Mouse (Mus musculus): ENCODE results near the gene Scamp2. TPM values are rescaled to one million over a fixed set of nuclear protein-coding genes. Genes with fewer than 3 reads are reported as not detected.

The Scamp2 gene
- polyA plus RNA-seq, 1 experiment, result not detected

GRCm38 (mm10) chr9:57627191-57627590, 66.4 kb downstream of the Scamp2 start:
- WGBS, result 90% methylated on average over 17 of the region's 17 CpGs
- Histone ChIP-seq H3K27ac (ENCODE audit: insufficient read depth, low read depth, low read length) (no peak overlapping the region), H3K4me1 (ENCODE audit: control insufficient read depth, insufficient read depth, low read length) (peaks cover 30% of the 10 kb centered on the region), H3K4me3 (ENCODE audit: insufficient read depth, low read depth, low read length) (no peak overlapping the region)
- TF ChIP-seq CTCF (IDR thresholded peaks at IDR 0.05; ENCODE audit: insufficient read depth, low read depth, low read length), result no peak
- no peak for TF ChIP-seq POLR2A (IDR thresholded peaks at IDR 0.05; ENCODE audit: insufficient read depth, low read depth, low read length)

- TF ChIP-seq POLR2A (IDR thresholded peaks at IDR 0.05; ENCODE audit: insufficient read depth, low read depth, low read length) (no peak), CTCF (IDR thresholded peaks at IDR 0.05; ENCODE audit: insufficient read depth, low read depth, low read length) (no peak)
- no peak overlapping the region for H3K4me3 ChIP-seq (ENCODE audit: insufficient read depth, low read depth, low read length)
- no peak overlapping the region for H3K27ac ChIP-seq (ENCODE audit: insufficient read depth, low read depth, low read length)
- H3K4me1 ChIP-seq (ENCODE audit: control insufficient read depth, insufficient read depth, low read length), result peaks cover 32% of the 10 kb centered on the region
- 91% methylated on average over 11 of the region's 11 CpGs for WGBS
Observed at GRCm38 (mm10) chr9:57627892-57628291, 67.1 kb downstream of the Scamp2 start.

GRCm38 (mm10) chr9:57628717-57629116, 68.0 kb downstream of the Scamp2 start:
- no peak overlapping the region for H3K27ac ChIP-seq (ENCODE audit: insufficient read depth, low read depth, low read length)
- no peak overlapping the region for H3K4me3 ChIP-seq (ENCODE audit: insufficient read depth, low read depth, low read length)
- peaks cover 40% of the 10 kb centered on the region for H3K4me1 ChIP-seq (ENCODE audit: control insufficient read depth, insufficient read depth, low read length)
- TF ChIP-seq CTCF (IDR thresholded peaks at IDR 0.05; ENCODE audit: insufficient read depth, low read depth, low read length) (no peak), POLR2A (IDR thresholded peaks at IDR 0.05; ENCODE audit: insufficient read depth, low read depth, low read length) (no peak)
- WGBS, result 92% methylated on average over 12 of the region's 12 CpGs

- no peak overlapping the region for H3K4me3 ChIP-seq (ENCODE audit: insufficient read depth, low read depth, low read length)
- 61% methylated on average over 14 of the region's 14 CpGs for WGBS
- peaks cover 45% of the 10 kb centered on the region for H3K4me1 ChIP-seq (ENCODE audit: control insufficient read depth, insufficient read depth, low read length)
- TF ChIP-seq POLR2A (IDR thresholded peaks at IDR 0.05; ENCODE audit: insufficient read depth, low read depth, low read length) (no peak), CTCF (IDR thresholded peaks at IDR 0.05; ENCODE audit: insufficient read depth, low read depth, low read length) (peak; percentile 86)
- H3K27ac ChIP-seq (ENCODE audit: insufficient read depth, low read depth, low read length), result no peak overlapping the region
Observed at GRCm38 (mm10) chr9:57629118-57629874, 68.6 kb downstream of the Scamp2 start.

GRCm38 (mm10) chr9:57633481-57634024, 72.8 kb downstream of the Scamp2 start:
- Histone ChIP-seq H3K4me3 (ENCODE audit: insufficient read depth, low read depth, low read length) (no peak overlapping the region), H3K27ac (ENCODE audit: insufficient read depth, low read depth, low read length) (peak overlapping the region; percentile 88), H3K4me1 (ENCODE audit: control insufficient read depth, insufficient read depth, low read length) (peaks cover 70% of the 10 kb centered on the region)
- 12% methylated on average over 4 of the region's 4 CpGs for WGBS
- no peak for TF ChIP-seq POLR2A (IDR thresholded peaks at IDR 0.05; ENCODE audit: insufficient read depth, low read depth, low read length)
- TF ChIP-seq CTCF (IDR thresholded peaks at IDR 0.05; ENCODE audit: insufficient read depth, low read depth, low read length), result no peak

- 14% methylated on average over 3 of the region's 3 CpGs for WGBS
- peaks cover 69% of the 10 kb centered on the region for H3K4me1 ChIP-seq (ENCODE audit: control insufficient read depth, insufficient read depth, low read length)
- no peak overlapping the region for H3K4me3 ChIP-seq (ENCODE audit: insufficient read depth, low read depth, low read length)
- TF ChIP-seq POLR2A (IDR thresholded peaks at IDR 0.05; ENCODE audit: insufficient read depth, low read depth, low read length), result no peak
- TF ChIP-seq CTCF (IDR thresholded peaks at IDR 0.05; ENCODE audit: insufficient read depth, low read depth, low read length), result no peak
- peak overlapping the region; percentile 90 for H3K27ac ChIP-seq (ENCODE audit: insufficient read depth, low read depth, low read length)
Observed at GRCm38 (mm10) chr9:57637272-57637671, 76.5 kb downstream of the Scamp2 start.

- Histone ChIP-seq H3K4me1 (ENCODE audit: control insufficient read depth, insufficient read depth, low read length) (peaks cover 72% of the 10 kb centered on the region), H3K27ac (ENCODE audit: insufficient read depth, low read depth, low read length) (peak overlapping the region; percentile 90), H3K4me3 (ENCODE audit: insufficient read depth, low read depth, low read length) (no peak overlapping the region)
- TF ChIP-seq CTCF (IDR thresholded peaks at IDR 0.05; ENCODE audit: insufficient read depth, low read depth, low read length), result no peak
- no peak for TF ChIP-seq POLR2A (IDR thresholded peaks at IDR 0.05; ENCODE audit: insufficient read depth, low read depth, low read length)
- 6% methylated on average over 6 of the region's 6 CpGs for WGBS
Observed at GRCm38 (mm10) chr9:57637741-57638322, 77.1 kb downstream of the Scamp2 start.

Other genes with a start within 250 kb of the Scamp2 start
- not detected in 2 replicates for gene Ppcdc, start 120.8 kb upstream of the Scamp2 start, polyA plus RNA-seq (2012; ENCODE audit: insufficient read depth, insufficient read length, low replicate concordance, missing spikeins)
- not detected in 2 replicates for gene Scamp5, start 92.9 kb upstream of the Scamp2 start, polyA plus RNA-seq (2012; ENCODE audit: insufficient read depth, insufficient read length, low replicate concordance, missing spikeins)
- gene Rpp25, start 56.9 kb upstream of the Scamp2 start, polyA plus RNA-seq (2012; ENCODE audit: insufficient read depth, insufficient read length, low replicate concordance, missing spikeins), result not detected in 2 replicates
- not detected in 2 replicates for gene Cox5a, start 39.7 kb upstream of the Scamp2 start, polyA plus RNA-seq (2012; ENCODE audit: insufficient read depth, insufficient read length, low replicate concordance, missing spikeins)
- not detected in 2 replicates for gene Fam219b, start 23.4 kb upstream of the Scamp2 start, polyA plus RNA-seq (2012; ENCODE audit: insufficient read depth, insufficient read length, low replicate concordance, missing spikeins)
- not detected in 2 replicates for gene Mpi, start 8.2 kb upstream of the Scamp2 start, polyA plus RNA-seq (2012; ENCODE audit: insufficient read depth, insufficient read length, low replicate concordance, missing spikeins)
- not detected in 2 replicates for gene Ulk3, start 28.5 kb downstream of the Scamp2 start, polyA plus RNA-seq (2012; ENCODE audit: insufficient read depth, insufficient read length, low replicate concordance, missing spikeins)
- gene Cplx3, start 45.3 kb downstream of the Scamp2 start, polyA plus RNA-seq (2012; ENCODE audit: insufficient read depth, insufficient read length, low replicate concordance, missing spikeins), result not detected in 2 replicates
- not detected in 2 replicates for gene Lman1l, start 59.8 kb downstream of the Scamp2 start, polyA plus RNA-seq (2012; ENCODE audit: insufficient read depth, insufficient read length, low replicate concordance, missing spikeins)
- gene Csk, start 92.7 kb downstream of the Scamp2 start, polyA plus RNA-seq (2012; ENCODE audit: insufficient read depth, insufficient read length, low replicate concordance, missing spikeins), result not detected in 2 replicates
- not detected in 2 replicates for gene Cyp1a2, start 122.8 kb downstream of the Scamp2 start, polyA plus RNA-seq (2012; ENCODE audit: insufficient read depth, insufficient read length, low replicate concordance, missing spikeins)
- gene Cyp1a1, start 127.0 kb downstream of the Scamp2 start, polyA plus RNA-seq (2012; ENCODE audit: insufficient read depth, insufficient read length, low replicate concordance, missing spikeins), result not detected in 2 replicates
- gene Edc3, start 147.6 kb downstream of the Scamp2 start, polyA plus RNA-seq (2012; ENCODE audit: insufficient read depth, insufficient read length, low replicate concordance, missing spikeins), result not detected in 2 replicates
- 308 TPM in 1 of 2 replicates, not detected in the other for gene Clk3, start 204.9 kb downstream of the Scamp2 start, polyA plus RNA-seq (2012; ENCODE audit: insufficient read depth, insufficient read length, low replicate concordance, missing spikeins)